Mouse (Mus musculus): ENCODE measurements around the gene Rorb.

Rorb gene

DNA sequence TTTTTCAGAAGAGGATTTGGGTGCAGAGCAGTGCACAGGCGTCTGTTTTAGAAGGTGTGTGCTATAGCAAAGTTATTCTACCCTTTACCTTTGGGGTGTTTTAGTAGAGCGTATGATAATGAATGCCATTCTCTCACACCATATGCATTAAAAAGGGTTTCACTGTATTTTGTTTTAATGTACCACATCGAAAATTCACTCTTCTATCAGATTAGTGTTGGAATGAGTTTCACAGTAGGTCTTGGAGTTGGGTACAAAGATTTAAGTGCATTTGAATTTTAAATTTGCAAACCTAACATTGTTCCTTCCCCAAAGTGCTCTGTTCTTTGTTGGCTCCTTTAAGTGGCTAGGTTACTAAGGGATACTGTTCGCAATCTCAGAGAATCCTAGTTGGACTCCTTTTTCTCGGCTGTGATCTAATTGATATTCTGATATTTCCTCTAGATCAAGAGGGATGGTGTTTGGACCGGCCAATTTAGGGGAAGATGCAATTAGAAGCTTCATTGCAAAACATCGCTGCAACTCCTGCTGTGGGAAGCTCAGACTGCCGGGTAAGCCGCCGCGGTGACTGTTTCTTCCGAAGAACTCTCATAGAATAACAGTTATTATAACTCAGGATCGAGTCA, 222.4 kb downstream of the Rorb start:
- DNase-seq (ENCODE audit: low read depth), result no peak

DNA sequence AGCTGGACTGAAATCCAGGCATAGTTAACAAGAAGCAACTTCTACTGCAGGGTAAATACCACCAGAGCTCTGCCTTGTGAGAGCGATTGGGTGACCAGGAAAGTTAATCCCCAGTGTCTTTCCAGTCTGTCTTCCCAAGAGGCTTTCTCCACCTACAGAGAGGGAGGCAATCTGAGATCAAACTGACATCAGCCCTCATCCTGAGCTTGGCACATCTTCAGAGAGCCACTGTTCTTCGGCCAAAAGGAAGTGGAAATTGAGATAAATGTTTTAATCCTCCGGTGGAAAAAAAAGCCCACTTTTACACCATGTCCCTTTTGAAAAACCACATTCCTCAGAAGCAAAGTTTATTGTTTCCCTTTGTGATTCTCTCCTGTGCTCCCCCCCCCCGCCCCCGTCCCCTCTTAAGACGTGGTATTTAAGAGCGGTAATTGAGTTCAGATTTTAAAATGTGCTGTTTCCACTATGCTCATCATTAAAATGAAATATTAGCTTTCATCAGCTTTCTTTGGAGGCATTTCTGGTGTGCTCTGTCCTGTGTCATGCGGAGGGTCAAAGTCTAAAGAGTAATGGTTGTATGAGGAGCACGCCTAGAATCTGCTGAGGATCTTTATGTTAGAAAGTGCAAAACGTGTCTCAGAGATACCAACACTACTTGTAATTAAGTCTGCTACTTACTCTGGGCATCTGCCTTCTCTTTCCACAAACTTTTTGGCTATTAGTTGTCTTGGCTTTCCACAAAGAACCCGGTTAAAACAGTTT, 223.2 kb downstream of the Rorb start:
- DNase-seq (ENCODE audit: low read depth), result no peak

DNA sequence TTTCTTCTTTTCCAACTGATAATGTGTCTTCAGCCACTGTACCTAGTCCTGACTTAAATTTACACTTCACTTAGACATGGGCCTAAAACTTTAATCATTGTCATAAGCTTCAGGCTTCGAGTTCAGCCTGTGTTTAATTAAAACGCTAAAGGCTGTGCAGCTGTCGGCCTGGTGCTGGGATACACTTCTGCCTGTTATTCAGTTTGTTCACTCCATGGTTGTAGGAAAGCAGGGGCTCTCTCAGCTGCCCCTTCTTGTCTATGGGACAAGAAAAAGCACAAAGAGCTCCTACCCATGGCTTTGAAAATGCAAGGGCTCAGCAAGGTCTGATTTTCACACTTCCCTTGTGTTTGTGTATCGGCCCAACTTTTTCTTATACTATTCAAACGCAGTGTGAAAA, 229.8 kb downstream of the Rorb start:
- DNase-seq (ENCODE audit: low read depth), result no peak
